Mouse (Mus musculus) cerebellum, adult 18-20 months (tissue): ENCODE measurements around the gene Hamp2.
"Not testable (repeated sequence)": the region's sequence is repeated elsewhere in the genome, so short reads cannot be mapped to it uniquely, and the experiment has no call there.

Experiments
- DNase-seq, 2 experiments: peaks; one replicate each; pipeline ENCODE4 v3.0.0; 2021

Gene Hamp2

DNA sequence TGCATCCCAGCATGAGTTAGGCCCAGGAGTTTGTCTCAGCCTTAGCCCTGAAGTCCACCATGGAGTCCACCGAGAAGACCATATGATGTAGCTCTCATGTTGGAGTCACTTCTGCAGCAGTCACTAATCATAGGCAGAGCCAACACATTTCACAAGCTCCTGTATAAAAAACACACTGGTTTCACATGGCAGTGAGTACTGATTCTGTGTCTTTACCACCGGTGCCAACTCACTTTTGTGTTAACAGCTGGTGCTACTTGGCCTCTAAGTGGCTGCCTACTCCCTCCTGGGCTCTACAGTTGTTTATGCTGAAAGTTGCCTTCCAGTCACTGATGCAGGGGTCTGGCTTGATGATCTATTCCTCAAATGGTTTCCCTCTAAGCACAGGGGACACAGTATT lies at the start of gene Hamp2:
Hamp2 (minus strand) TSS at position 101 of the 400 bp plus-strand sequence.
- DNase-seq = not testable (repeated sequence)

GRCm38 (mm10) chr7:30973501-30974289 lies 49.2 kb upstream of the Hamp2 start, which contains the start of gene Fam187b:
TSS of gene Fam187b (plus strand) at chr7:30973790.
- peak; percentile 85 to 88 for DNase-seq

GRCm38 (mm10) chr7:30973251-30973500 lies 48.7 kb upstream of the Hamp2 start, which contains the start of gene Lsr:
TSS of gene Lsr (minus strand) at chr7:30973464.
- DNase-seq = no peak

DNA sequence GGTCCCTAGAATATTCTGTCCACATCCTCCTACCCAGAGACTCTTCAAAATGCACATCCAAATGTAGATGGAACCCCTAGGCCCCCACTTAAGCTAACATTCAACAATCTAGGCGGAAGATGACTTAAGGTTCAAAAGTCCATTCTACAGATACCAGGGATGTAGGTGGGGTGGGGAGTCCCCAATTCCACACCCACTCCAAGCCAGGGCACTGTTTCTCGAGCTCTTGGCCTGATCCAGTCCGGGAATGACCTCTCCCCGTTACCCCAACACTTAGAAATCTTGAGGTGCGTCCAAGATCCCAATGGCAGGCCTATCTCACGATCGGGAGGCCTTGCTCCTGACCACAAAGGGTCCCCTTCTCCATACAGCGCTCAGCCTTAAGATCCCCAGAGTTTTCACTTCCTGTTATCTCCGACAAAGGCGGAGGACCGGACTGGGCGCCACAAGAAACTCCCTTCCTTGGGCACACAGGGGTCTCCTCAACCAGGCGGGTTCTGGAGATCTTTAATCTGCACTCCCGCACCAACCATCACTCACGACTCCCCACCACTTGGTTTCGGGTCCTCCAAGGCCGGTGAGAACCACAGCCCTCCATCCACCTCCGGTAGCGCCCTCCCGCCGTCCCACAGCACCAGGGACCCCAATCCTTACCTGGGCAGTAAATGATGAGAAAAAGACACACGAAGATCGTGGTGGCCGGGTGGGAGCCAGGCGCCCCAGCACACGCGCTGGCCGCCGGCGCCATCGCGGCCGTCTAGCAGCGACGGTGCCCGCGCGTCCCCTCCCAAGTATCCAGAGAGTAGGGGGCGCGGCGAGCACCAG lies 48.2 kb upstream of the Hamp2 start:
- no peak for DNase-seq

GRCm38 (mm10) chr7:30971901-30972300 lies 47.4 kb upstream of the Hamp2 start:
- no peak for DNase-seq

DNA sequence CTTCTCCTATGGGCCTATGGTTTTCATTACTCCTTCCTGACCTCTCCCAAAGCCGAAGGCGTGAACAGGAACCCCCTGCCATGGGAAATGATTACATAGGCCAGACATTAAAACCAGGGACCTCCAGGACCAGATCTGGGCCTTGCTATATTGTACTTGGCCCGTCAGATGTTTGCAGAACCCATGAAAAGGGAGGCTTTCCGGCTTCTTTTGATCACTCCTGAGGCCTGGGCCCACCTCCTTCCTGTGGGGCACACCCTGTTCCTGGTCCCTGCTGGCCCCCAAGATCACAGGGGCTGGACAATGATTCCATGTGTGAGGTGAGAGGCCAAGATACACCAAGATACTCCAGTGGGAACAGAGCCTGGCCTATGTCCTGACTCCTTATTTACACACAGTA lies 44.7 kb upstream of the Hamp2 start:
- DNase-seq = no peak

DNA sequence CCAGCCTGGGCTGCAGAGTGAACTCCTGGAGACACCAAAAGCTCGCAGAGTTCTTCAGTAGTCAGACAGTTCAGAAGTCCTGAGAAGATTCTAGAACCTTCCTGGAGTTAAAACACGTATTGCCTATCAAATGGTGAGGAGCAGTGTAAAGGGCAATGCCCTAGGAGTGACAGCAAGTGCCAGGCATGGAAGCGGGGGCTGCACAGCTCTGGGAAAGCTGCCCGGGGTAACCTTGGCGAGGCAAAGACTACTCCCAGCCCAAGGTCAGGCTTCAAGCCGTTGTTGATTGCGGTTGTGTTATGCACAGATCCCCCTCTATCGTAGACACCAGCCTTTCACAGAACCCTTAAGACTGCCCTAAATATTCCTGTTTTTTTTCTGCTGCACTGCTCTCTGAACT lies 44.1 kb upstream of the Hamp2 start:
- no peak for DNase-seq

- no peak for DNase-seq
Measured at GRCm38 (mm10) chr7:30966657-30967056, 42.2 kb upstream of the Hamp2 start.

GRCm38 (mm10) chr7:30965677-30966076 lies 41.2 kb upstream of the Hamp2 start:
- DNase-seq = no peak

DNA sequence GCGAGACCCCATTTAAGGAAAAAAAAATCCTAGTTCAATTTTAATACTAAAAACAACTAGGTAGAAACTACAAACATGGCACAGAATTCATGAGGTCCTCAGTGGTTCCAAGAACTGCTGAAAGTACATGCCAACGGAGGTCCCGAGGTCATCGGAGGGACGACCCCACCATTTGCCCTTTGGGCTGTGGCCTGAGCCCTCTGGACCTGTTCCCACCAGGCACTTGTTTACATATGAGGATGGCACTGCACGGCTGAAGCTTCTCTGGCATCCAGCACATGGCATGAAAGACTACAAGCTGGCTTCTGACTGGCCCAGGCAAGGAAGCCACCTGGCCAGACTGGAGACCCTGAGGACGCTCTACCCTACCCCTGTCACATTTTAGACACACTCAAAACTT lies 39.9 kb upstream of the Hamp2 start:
- DNase-seq = no peak

DNA sequence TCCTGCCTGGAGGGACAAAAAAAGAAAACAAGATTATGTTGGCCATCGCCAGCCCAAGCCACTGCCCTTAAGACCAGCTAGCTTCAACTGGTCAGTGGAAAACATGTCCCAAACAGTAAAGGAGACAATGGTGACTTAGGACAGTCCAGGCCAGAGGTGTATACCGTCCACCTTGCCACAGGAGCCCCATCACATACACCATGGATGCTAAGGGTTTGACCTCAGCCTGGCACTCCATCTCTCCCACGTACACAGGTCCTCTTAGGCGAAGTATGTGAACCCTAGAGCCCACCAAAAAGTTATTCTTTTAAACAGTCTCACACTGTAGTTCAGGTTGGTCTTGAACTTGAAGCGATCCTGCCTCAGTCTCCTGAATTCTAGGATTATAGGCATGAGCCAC lies 38.4 kb upstream of the Hamp2 start:
- no peak for DNase-seq

GRCm38 (mm10) chr7:30959786-30960349 lies 35.4 kb upstream of the Hamp2 start:
- DNase-seq = no peak

GRCm38 (mm10) chr7:30958866-30959487 lies 34.5 kb upstream of the Hamp2 start:
- no peak for DNase-seq

GRCm38 (mm10) chr7:30958109-30958865 lies 33.8 kb upstream of the Hamp2 start:
- DNase-seq = peak; percentile 33 to 36

DNA sequence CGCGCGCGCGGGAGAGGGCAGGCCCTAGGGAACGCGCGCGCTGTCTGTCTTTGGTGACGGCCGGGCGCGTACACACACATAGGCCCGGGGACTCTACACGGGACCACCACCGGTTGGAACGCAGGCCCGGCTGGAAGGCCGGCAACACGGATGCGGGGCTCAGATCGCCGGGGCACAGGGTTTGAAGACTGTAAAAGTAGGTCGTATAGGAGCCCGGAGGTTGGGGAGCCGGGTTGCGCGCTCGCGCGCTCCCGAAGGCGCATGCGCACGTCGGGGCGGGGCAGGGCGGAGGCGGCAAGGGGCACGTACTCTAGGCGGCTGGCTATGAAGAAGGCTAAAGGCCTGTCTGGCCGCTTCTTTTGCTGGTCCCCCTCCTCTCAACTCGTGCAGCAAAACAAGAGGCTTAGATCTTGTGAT lies 32.9 kb upstream of the Hamp2 start:
- DNase-seq = peak; percentile 90 to 96

DNA sequence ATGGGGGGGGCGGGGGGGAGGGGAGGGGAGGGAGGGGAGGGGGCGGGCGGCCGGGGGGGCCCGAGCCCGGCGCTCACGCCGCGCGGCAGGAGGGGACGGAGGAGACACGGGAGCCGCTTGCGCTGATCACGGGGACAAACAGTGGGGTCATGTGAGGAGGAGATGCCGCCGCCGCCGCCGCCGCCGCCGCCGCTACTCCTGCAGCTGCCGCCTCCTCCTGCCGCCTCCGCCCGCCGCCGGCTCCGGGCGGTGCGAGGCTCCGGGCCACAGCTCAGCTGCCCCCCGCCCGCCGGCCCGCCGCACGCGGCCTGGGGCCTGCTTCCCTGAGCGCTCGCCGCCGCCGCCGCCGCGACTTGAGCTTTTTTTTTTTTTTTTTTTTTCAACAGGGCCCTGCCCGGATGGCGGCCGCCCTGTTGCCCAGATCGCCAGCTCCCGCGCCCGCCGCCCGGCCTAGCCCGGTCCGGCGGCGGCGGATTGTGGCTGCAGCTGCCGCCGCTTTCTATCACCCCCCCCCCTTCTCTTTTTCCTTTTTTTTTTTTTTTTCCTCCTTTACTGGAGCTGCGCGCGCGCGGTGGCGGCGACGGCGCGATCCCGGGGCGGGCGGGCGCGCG lies 32.4 kb upstream of the Hamp2 start, which contains the start of gene Usf2:
Usf2 (minus strand) TSS at position 48 of the 611 bp plus-strand sequence.
- DNase-seq = peak; percentile 83

- peak in 1 of 2 experiments; percentile 74 for DNase-seq
Measured at GRCm38 (mm10) chr7:30956357-30956751, 31.9 kb upstream of the Hamp2 start.

- peak; percentile 91 to 94 for DNase-seq
Measured at GRCm38 (mm10) chr7:30955584-30956356, 31.3 kb upstream of the Hamp2 start.

- no peak for DNase-seq
Measured at GRCm38 (mm10) chr7:30954971-30955520, 30.6 kb upstream of the Hamp2 start.

DNA sequence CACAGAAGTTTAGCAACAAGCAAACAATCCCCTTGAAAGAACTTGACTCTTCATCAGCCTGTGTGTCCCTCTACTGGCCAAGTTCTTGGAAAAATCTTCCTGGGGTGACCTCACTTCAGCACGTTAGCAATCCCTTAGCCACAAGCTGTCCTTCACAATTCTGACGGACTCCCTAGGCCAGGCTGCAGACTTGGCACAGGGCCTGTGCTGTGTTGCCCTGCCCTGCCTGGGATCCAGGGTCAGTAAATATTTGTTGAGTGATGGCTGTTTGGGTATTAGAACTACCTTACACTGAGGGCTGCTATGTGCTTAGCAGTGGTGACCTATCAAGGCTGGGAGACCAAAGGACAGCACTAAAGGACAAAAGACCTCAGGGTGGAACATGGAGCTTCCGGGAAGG lies 29.6 kb upstream of the Hamp2 start:
- DNase-seq = no peak

GRCm38 (mm10) chr7:30953459-30953858 lies 29.0 kb upstream of the Hamp2 start:
- no peak for DNase-seq
